Mouse (Mus musculus): ENCODE measurements at regions not wholly inside any gene's neighbourhood (a gene's known extent, or its start where the extent isn't known, plus 50 kb on each side); places are given as distances from the start of the nearest gene placed in this dataset.
"Not testable (repeated sequence)": the region's sequence is repeated elsewhere in the genome, so short reads cannot be mapped to it uniquely, and the experiment has no call there.

- no peak for ATAC-seq (ENCODE audit: low TSS enrichment)
These were observed 67.8 kb downstream of the 4933415F23Rik start for GRCm38 (mm10) chr1:23034271-23034670.

GRCm38 (mm10) chr1:23023536-23023935 is 78.5 kb downstream of the 4933415F23Rik start:
- ATAC-seq (ENCODE audit: low TSS enrichment), result no peak

GRCm38 (mm10) chr1:23007784-23008490 is 94.1 kb downstream of the 4933415F23Rik start:
- peak; percentile 64 for ATAC-seq (ENCODE audit: low TSS enrichment)

- no peak for ATAC-seq (ENCODE audit: low TSS enrichment)
These were observed 97.2 kb downstream of the 4933415F23Rik start for GRCm38 (mm10) chr1:23004882-23005281.

GRCm38 (mm10) chr1:22996665-22997064 is 105.4 kb downstream of the 4933415F23Rik start:
- no peak for ATAC-seq (ENCODE audit: low TSS enrichment)

- ATAC-seq (ENCODE audit: low TSS enrichment), result no peak
These were observed 112.4 kb downstream of the 4933415F23Rik start for GRCm38 (mm10) chr1:22989521-22990221.

GRCm38 (mm10) chr1:22987521-22987920 is 114.5 kb downstream of the 4933415F23Rik start:
- no peak for ATAC-seq (ENCODE audit: low TSS enrichment)

GRCm38 (mm10) chr1:22984276-22984675 is 117.8 kb downstream of the 4933415F23Rik start:
- not testable (repeated sequence) for ATAC-seq (ENCODE audit: low TSS enrichment)

- no peak for ATAC-seq (ENCODE audit: low TSS enrichment)
These were observed 127.1 kb downstream of the 4933415F23Rik start for GRCm38 (mm10) chr1:22974917-22975316.

GRCm38 (mm10) chr1:22943995-22944394 is 138.2 kb upstream of the Rims1 start:
- peak; percentile 69 for ATAC-seq (ENCODE audit: low TSS enrichment)

GRCm38 (mm10) chr1:22939816-22940215 is 134.0 kb upstream of the Rims1 start:
- peak; percentile 86 for ATAC-seq (ENCODE audit: low TSS enrichment)

- ATAC-seq (ENCODE audit: low TSS enrichment), result peak; percentile 50; the same call in 1 of the 2 replicates
These were observed 125.5 kb upstream of the Rims1 start for GRCm38 (mm10) chr1:22931147-22931896.

GRCm38 (mm10) chr1:22902992-22903391 is 97.2 kb upstream of the Rims1 start:
- no peak for ATAC-seq (ENCODE audit: low TSS enrichment)

- ATAC-seq (ENCODE audit: low TSS enrichment), result no peak
These were observed 95.3 kb upstream of the Rims1 start for GRCm38 (mm10) chr1:22901018-22901625.

- ATAC-seq (ENCODE audit: low TSS enrichment), result no peak
These were observed 89.3 kb upstream of the Rims1 start for GRCm38 (mm10) chr1:22895099-22895498.

- ATAC-seq (ENCODE audit: low TSS enrichment), result no peak
These were observed 57.2 kb upstream of the Rims1 start for GRCm38 (mm10) chr1:22862985-22863384.
